Mouse (Mus musculus): Measurements from ENCODE around the gene Derl3.
"Not testable (repeated sequence)": the region's sequence is repeated elsewhere in the genome, so short reads cannot be mapped to it uniquely, and the experiment has no call there.

The Derl3 gene

DNA sequence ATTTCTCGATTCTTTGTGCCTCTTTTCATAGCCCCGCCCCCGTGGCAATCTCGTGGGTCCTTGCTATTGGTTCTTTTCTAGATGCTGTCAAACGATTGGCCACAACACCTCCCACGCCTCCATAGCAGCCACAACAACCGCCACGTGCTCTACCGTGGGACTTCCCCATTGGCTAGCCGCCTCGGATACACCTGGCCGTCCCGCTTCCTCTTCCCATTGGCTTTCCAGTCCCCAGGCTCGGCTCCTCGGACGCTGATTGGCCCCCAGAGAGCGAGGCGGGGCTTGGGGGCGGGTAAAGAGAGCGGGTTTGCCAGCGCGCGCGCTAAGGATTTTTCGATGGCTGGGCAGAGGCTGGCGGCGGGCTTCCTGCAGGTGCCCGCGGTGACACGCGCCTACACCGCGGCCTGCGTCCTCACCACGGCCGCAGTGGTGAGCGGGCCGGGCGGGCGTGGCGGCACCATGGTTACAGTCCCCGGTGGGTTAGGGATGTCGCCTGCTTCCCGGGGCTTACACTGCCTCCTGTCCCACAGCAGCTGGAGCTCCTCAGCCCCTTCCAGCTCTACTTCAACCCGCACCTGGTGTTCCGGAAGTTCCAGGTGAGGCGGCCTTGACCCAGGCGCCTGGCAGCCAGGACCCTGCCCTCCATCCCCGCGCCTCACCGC, at the start of gene Derl3:
Gene Derl3 (plus strand): TSS at position 325 of the 662 bp plus-strand sequence.
- peak; percentile 92 for DNase-seq (ENCODE audit: low read depth, low spot score)

DNA sequence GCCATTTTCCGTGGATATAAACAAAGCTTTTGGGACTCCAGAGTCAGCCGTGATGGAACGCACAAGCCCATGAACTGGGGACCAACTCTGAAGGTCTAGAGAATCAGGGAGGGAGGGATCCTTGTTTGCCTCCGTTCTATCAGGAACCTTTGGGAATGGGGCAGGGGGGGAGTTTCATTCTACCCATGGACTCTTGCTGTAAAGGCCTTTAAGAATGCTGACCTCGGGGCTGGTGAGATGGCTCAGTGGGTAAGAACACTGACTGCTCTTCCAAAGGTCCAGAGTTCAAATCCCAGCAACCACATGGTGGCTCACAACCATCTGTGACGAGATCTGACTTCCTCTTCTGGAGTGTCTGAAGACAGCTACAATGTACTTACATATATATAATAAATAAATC, 49.3 kb upstream of the Derl3 start:
- not testable (repeated sequence) for DNase-seq (ENCODE audit: low read depth, low spot score)

DNA sequence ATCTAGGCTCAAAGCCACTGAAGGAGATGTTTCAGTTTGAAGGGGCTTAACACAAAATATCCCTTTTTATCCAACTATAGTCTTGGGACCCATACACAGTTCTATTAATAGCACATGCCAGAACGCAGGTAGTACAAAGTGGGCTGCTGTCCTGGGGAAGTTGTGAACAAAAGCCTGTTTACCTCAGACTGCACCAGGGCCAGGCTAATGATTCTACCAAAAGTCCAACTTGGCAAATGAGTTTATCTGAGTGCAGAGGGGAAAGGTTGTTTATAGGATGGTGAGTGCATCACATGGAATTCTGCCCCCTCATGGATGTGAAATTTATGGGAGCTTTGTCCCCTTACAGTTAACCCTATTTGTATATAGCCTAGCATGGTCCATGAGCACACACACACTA, 48.4 kb upstream of the Derl3 start:
- DNase-seq (ENCODE audit: low read depth, low spot score) = no peak

DNA sequence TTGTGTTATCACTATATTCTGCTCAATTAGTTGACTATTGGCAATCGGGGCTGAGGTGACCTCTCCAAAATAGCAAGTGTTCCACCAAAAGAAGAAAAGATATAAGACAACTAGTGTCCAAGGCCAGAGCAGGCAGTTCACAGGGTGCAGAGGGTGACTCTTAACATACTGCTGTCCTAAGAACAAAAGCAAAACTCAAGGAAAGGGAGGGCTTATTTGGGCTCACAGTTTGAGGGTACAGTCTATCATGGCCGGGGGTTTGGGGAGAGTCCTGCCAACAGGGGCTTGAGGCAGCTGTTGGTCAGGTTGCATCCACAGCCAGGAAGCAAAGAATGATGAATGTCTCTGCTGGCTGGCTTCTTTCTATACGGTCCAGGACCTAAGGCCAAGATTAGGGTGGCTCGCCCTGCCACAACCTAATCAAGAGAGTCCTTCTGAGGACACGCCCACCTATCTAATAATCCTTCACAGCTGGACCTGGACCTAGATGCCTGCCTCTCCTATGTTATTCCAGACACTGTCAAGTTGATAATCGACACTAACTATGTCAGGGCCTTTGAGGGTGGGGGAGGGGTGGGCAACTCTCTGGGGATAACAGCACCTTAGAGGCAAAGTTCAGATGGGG, 47.8 kb upstream of the Derl3 start:
- DNase-seq (ENCODE audit: low read depth, low spot score) = no peak

DNA sequence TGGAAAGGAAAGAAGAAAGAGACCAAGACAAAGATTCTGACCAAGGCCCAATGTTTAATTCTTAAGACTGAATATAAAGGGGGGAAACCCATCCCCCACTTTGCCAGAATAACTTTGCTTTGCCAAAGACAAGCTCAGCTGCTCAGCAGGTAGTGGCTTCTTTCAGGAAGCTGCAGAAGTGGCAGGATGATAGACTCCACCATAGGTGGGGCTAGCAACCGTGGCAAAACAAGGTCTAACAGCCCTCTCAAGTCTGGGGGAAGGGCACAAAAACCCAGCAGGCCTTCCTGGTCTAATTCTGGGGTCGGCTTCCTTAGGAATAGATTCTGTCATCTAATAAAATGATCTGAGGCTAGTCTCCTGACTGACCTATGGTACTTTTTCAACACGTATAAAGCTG, 44.8 kb upstream of the Derl3 start:
- no peak for DNase-seq (ENCODE audit: low read depth, low spot score)

DNA sequence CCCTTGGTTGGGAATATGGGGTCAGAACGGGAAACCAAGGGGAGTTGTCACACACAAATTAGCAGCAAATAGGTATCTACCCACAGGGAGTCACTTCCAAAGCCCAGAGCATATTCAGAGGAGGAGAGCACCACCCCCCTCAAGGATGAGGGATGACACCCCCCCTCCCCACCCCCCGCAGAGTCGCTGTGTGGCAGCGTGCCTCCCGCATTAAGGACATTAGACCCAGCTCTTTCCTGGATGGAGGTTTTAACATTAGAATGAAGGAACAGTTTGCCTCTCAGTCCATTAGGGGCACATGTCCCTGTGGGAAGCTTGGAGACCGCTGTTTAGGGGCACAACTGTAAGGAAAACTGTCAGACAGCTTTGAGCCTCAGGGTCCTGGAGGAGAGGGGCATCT, 42.1 kb upstream of the Derl3 start:
- DNase-seq (ENCODE audit: low read depth, low spot score) = no peak

DNA sequence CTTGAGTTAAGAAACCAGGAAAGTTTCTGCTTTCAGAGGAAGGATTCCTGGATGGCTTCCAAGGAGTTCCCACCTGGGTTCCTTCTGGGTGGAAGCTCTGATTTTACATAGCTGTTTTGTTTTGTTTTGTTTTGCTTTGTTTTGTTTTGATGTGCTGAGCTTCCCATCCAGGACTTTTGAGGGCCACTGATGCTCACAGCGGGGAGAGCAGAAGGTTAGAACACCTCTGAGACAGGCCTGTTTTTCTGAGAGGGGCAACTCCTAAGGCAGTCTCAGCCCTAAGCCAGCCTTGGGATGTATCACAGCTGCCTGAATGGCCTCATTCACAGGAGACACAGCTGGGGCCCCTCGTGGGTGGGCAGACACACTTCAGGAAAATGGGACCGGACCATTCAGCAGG, 41.5 kb upstream of the Derl3 start:
- DNase-seq (ENCODE audit: low read depth, low spot score) = no peak

DNA sequence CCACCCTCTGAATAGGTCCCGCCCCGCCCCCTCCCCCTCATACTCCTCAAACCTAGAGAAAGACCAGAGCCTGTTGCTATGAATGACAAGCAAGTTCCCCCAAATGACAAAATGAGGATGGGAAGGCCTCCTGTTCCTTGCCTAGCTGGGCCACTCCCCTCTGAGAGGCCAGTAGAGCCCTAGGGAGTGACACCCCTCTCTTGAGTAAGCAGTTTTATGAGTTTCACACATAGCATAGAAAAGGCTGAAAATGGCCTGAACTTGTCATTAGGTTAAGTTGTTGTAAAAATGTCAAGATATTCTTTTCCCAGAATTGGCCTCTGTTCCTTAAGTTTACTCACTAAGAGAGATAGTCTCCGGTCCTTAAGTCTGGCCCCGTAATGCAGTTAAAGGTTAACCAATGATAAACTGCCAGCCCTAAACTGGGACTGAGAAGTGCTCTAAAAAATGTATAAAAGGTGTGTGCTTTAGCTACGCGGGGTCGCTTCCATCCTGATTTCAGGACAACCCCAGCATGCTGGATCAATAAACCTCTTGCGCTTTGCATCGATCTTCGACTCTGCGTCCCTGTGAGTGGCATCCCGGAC, 40.6 kb upstream of the Derl3 start:
- no peak for DNase-seq (ENCODE audit: low read depth, low spot score)

DNA sequence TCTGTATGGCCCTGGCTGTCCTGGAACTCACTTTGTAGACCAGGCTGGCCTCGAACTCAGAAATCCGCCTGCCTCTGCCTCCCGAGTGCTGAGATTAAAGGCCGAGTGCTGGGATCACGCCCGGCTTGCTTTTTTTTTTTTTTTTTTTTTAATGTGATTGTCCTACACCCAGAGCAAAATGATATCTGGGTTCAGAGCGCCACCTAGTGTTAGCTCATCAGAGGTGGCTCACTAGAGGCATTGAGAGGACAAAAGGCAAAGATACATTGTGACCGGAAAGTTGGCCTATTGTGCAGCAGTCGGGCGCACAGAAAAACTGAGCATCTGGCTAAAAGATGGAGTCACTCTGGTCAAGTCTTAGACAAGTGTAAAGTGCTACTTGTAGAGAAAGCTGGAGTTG, 39.8 kb upstream of the Derl3 start:
- peak; percentile 76 for DNase-seq (ENCODE audit: low read depth, low spot score)

DNA sequence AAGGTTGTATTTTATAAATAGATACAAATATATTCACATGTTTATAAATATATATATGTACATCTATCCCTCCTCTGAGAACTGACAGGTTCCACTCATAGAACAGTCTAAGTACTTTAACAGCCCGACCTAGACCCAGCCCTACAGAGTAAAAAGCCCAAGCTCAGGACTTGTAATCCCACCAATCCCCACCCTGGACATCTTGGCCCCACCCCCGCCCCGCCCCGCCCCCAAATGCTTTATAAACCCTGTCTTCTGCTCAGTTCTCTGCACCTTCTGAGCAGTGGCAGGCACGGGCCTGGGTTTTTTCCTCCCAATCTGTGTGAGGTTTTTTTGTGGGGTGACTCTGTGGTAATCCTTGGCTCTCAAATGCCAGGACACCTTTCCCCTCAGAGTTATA, 39.1 kb upstream of the Derl3 start:
- no peak for DNase-seq (ENCODE audit: low read depth, low spot score)

DNA sequence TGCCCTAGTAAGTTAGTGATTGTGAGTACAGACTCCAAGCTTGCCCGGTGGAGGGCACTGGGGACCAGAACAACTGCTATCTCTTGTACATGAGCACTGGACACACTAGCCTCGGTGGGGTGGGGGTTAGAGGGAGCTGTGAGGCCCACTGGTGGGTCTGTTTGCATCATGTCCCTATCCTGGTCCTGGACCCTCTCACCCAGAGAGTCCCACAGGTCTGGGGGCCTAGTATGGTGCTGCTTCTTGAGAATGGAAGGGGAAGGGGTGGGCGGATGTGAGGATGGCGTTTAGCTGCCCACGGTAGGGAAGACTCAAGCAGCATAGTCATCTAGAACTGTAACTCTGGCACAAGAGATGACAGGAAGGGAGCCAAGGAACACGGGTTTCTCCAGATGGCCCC, 38.4 kb upstream of the Derl3 start:
- DNase-seq (ENCODE audit: low read depth, low spot score) = no peak

DNA sequence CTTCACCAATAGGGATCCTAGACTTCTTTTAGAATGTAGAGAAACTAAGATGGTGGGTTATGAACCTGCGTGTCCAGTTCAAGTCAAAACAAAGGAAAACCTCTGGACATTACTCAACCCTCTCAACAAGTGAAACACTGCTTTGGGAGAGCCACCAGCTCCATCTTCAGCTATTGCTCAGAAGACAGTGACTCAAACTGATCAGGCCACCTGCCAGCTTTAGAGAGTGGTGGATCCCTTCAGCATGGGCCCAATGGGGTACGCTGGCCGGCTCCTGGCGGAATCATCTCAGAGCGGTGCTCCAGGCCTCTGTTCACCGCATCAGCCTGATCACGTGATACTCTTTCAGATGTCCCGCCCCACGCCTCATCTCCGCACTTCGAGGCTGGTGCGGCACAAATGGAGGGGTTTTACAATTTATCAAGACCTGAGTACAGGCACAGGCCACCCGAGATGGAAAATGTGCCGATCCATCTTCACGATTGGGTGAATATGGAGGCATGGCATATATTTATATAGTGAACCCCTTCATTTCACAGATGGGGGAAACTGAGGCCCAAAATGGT, 37.7 kb upstream of the Derl3 start:
- DNase-seq (ENCODE audit: low read depth, low spot score) = no peak

DNA sequence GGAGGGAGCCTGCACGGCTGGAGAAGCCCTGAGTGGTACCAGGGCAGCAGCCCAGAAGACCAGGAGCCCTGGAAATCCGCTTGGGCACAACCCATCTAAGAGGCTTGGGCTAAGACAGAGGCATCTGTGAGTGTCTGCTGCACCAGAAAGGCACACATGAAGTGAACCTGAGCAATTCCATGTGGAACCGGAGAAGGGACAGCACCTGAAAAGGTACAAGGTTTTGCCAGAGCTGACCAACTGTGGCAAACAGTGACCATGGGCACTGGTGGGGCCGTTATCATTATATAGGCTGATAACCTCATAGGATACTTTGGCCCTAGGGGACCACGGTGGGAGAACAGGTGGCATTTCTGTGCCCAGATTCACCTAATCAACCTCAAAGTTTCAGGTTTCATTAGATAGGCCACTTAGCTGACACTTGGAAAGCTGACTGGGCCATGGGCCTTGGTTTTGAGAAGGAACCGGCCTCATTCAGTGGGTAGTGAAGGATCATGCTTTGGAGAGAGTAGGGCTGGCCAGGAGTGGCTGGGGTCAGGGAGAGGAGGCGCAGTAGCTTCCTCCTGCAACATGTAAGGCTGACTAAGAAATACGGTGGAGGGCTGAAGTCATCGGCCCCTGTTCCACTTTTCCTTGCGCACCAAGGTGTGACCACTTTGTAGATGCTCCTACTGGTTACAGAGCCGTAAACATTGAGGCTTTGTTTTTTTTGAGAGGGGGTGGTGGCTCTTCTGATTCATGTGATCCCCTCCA, 36.9 kb upstream of the Derl3 start:
- DNase-seq (ENCODE audit: low read depth, low spot score) = no peak

DNA sequence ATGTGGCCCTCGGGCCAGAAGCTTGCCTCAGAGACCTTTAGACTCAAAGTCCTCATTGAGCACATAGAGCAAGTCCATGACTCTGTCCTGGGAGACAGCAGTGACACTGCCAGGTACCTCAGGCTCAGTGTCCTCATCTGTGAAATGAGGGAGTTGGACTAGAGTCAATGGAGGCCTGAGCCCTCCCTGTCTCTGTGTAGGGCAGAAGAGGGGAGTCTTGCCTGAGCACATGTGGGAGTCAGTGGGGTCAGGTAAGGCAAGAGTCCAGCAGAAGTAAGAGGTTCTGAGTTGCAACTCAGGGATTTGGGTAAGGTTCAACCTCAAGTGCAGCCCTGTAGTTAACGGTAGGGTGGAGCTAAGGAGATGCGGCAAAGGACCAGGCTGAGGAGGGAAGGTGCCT, 36.2 kb upstream of the Derl3 start:
- no peak for DNase-seq (ENCODE audit: low read depth, low spot score)

DNA sequence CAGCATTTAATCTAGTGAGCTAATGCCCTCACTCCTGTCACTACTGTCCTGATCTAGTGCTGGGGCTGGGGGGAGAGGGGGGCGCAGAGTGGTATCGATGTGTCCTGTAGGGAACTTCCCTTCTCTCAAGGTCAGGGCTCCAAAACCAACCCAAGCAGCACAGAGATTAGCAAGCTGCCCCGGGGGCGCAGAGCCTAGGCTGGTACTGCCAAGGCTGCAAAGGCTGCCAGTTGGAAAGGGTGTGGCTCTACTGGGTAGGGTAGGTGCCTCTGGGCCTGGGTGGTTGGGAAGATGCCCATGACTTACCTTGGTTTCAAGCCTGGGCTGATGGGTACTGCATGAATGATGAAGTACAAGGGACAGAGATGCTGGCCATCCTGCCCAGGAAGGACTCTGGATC, 35.6 kb upstream of the Derl3 start:
- no peak for DNase-seq (ENCODE audit: low read depth, low spot score)

DNA sequence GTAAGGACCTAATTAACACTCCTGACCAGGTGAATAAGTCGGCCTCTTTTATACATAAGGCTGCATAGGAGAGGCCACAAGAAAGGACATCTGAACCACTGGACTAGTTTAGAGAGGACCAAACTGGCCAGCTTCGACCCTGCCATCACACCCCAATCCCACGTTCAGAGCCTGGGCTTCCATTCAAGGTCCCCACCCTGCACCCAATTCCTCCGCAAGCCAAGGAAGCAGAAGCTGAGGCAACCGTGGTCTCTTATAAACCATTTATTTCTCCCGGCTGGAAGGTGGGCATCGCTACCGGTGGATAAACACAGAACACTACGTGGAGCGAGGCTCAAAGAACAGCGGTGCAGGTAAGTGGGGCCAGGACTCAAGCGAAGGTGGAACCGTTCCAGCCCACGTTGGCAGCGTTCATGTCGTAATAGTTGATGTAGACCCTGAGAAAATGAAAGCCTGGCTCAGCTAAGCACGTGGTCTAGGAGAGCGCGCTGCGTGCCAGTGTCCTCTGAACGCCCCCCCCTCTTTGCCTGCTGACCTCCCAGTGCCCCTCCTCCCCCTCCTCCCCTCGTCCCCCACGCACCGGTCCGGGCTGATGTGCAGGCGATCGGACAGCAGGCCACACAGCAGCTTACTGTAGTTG, 34.0 kb upstream of the Derl3 start:
- DNase-seq (ENCODE audit: low read depth, low spot score) = no peak

DNA sequence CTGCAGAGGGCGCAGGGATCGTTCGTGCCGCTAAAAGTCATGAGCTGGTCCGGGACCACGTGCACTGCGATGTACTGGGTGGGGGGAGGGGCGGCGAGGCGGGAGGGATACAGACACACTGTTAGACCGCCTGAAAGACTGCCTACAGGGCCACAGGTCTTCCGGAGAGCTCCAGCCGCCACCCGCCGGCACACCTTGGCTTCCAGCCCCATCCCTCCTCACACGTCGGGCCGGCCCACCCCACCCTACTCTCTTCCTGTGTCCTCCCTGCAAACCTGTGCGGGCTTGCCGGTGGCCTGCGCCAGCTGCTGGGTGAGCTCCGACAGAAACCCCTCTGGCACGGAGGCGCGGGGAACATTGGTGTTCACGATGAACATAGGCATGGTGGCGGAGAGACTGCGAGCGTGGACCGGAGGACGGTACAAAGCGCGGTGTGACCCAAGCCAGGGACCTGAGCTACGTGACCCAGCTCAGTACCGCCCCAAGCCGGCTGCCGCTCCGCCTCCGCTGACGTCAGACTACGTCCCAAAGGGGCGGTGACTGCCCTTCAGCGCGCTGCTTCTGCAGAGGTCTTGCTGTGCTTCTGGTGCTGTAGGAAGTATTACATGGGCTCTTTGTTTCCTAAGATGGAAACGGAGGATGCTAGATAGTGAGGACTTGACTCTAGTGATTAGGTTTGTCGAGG, 33.3 kb upstream of the Derl3 start, which contains the start of gene Mif:
Gene Mif (minus strand): TSS at position 455 of the 685 bp plus-strand sequence.
- peak; percentile 81 for DNase-seq (ENCODE audit: low read depth, low spot score)

DNA sequence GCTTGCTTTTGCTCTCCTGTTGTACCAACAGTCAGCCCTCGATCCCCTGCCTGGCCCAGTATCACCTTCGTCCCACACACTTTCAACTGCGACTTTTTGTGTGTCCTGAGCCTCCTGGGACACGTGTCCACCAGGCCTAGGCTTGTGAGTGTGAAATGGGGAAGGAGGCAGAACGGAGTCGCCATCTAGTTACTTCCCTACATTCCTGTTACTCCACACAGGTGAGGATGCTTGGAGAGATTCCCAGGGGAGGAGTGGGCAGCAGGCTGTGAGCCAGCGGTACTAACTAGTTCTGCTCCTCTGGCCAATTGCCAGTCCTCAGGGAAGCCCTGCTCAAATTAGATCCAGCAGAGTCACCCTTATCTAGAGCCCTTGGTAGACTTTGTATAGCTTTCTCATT, 32.5 kb upstream of the Derl3 start:
- DNase-seq (ENCODE audit: low read depth, low spot score) = no peak

DNA sequence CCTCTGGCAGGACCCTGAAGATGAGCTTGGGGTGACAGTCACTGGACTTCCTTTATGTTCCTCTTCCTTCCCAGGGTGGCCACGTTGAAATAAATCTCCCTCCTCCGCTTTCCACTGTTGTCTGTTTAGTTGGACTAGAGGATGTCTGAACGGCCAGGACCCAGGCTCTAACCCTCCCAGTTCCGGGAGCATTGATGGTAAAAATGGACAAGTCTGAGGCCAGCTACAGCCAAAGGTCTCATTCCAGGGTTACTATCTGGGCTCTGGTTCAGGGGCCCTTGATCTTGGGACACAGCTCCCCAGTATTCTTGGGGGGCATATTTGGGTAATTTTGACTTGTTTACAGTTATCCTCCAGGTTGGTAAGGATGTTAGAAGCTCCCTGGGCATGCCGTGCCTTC, 31.6 kb upstream of the Derl3 start:
- no peak for DNase-seq (ENCODE audit: low read depth, low spot score)

DNA sequence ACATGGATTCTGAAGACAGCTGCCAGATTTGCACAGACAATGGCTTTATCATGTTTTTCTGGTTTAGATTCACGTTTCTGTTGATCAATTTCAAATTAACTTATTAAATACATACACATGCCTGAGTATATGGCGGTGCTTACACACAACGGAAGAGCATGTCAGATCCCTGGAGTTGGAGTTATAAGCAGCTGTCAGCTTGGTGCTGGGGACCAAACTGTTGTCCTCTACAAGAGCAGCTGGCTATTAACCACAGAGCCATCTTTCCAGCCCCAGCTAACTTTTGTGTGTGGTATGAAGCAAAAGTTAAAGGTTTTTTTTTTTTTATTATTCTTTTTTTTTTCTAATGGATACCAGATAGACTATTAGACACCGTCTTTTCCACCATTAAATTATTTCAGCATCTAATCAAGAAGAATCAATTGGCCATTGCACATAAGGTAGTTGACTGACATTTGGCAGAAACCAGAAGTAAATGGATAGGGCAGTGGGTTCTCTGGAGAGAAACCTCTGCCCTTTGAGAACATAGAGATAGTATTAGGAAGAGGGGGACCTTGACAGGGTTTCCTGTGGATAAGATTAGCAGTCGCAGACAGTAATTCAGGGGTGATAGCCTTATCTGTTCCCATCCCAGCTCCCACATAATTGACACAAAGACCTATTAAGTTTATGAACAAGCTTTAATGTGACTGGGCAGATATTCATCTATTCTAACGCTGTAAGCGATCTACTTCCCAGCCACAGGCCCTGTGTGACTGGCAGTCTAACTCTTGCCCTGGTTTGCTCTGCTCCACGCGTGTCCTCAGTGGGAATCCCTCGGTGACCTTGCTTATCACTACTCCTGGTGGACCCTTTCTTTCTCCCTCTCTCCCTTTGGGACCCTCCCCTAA, 20.9 kb upstream of the Derl3 start:
- DNase-seq (ENCODE audit: low read depth, low spot score) = no peak

All from retina, postnatal 7 days (tissue).